Mouse (Mus musculus): ENCODE measurements around the gene Dgka. TPM values are rescaled to one million over a fixed set of nuclear protein-coding genes. Genes with fewer than 3 reads are reported as not detected.

Gene Dgka
- total RNA-seq (2014; rRNA removed) (4.1 and 6.5 TPM in 2 replicates), polyA plus RNA-seq (2012; rRNA removed) (7.1 and 7.2 TPM in 2 replicates)

GRCm38 (mm10) chr10:128744680-128745601 is at the start of gene Dgka:
TSS of gene Dgka (minus strand) at chr10:128744855.
- no peaks in the 10 kb centered on the region for H3K27me3 ChIP-seq (ENCODE audit: control insufficient read depth, insufficient read depth, low read length)
- peak; percentile 42 for DNase-seq (ENCODE audit: extremely low read depth, low read depth, low spot score)
- peaks cover 16% of the 10 kb centered on the region for H3K4me1 ChIP-seq (ENCODE audit: control insufficient read depth, insufficient read depth, low read length)
- WGBS, result 44% methylated on average over 18 of the region's 18 CpGs
- H3K79me2 ChIP-seq (ENCODE audit: control insufficient read depth, insufficient read depth, low read length), result peaks cover 7% of the 10 kb centered on the region; the same call in 1 of the 2 replicates
- TF ChIP-seq CTCF (IDR thresholded peaks at IDR 0.05; ENCODE audit: low read depth, low read length) (no peak), POLR2A (IDR thresholded peaks at IDR 0.05; ENCODE audit: extremely low read depth, insufficient read depth, low read length) (no peak)
- H3K27ac ChIP-seq (replicated peaks; ENCODE audit: insufficient read depth, low read depth, low read length), result peak within 1 kb of the TSS; percentile 71
- H3K4me3 ChIP-seq (ENCODE audit: insufficient read depth, low read depth, low read length), result peak within 1 kb of the TSS; percentile 62
- peak within 1 kb of the TSS; percentile 82 for H3K9ac ChIP-seq (ENCODE audit: low read depth, low read length)
- no peaks in the 10 kb centered on the region for H3K36me3 ChIP-seq (ENCODE audit: control insufficient read depth, insufficient read depth, low read length)

- DNase-seq (ENCODE audit: extremely low read depth, low read depth, low spot score), result no peak
- H3K79me2 ChIP-seq (ENCODE audit: control insufficient read depth, insufficient read depth, low read length), result peaks cover 2% of the 10 kb centered on the region; the same call in 1 of the 2 replicates
- H3K27ac ChIP-seq (replicated peaks; ENCODE audit: insufficient read depth, low read depth, low read length), result no peak overlapping the region
- H3K4me3 ChIP-seq (ENCODE audit: insufficient read depth, low read depth, low read length), result no peak overlapping the region
- H3K4me1 ChIP-seq (ENCODE audit: control insufficient read depth, insufficient read depth, low read length), result peaks cover 13% of the 10 kb centered on the region
- 79% methylated on average over 5 of the region's 5 CpGs for WGBS
- no peaks in the 10 kb centered on the region for H3K27me3 ChIP-seq (ENCODE audit: control insufficient read depth, insufficient read depth, low read length)
- H3K9ac ChIP-seq (ENCODE audit: low read depth, low read length), result no peak overlapping the region
- TF ChIP-seq CTCF (IDR thresholded peaks at IDR 0.05; ENCODE audit: low read depth, low read length), result no peak
- no peak for TF ChIP-seq POLR2A (IDR thresholded peaks at IDR 0.05; ENCODE audit: extremely low read depth, insufficient read depth, low read length)
- H3K36me3 ChIP-seq (ENCODE audit: control insufficient read depth, insufficient read depth, low read length), result peaks cover 27% of the 10 kb centered on the region
Observed at GRCm38 (mm10) chr10:128794391-128794790, 49.7 kb upstream of the Dgka start.

GRCm38 (mm10) chr10:128793258-128793657 is 48.6 kb upstream of the Dgka start:
- TF ChIP-seq POLR2A (IDR thresholded peaks at IDR 0.05; ENCODE audit: extremely low read depth, insufficient read depth, low read length), result no peak
- TF ChIP-seq CTCF (IDR thresholded peaks at IDR 0.05; ENCODE audit: low read depth, low read length), result no peak
- peaks cover 2% of the 10 kb centered on the region; the same call in 1 of the 2 replicates for H3K79me2 ChIP-seq (ENCODE audit: control insufficient read depth, insufficient read depth, low read length)
- WGBS, result 79% methylated on average over 1 of the region's 1 CpGs
- no peak for DNase-seq (ENCODE audit: extremely low read depth, low read depth, low spot score)
- H3K9ac ChIP-seq (ENCODE audit: low read depth, low read length), result no peak overlapping the region
- peaks cover 21% of the 10 kb centered on the region; the same call in 1 of the 2 replicates for H3K36me3 ChIP-seq (ENCODE audit: control insufficient read depth, insufficient read depth, low read length)
- no peaks in the 10 kb centered on the region for H3K27me3 ChIP-seq (ENCODE audit: control insufficient read depth, insufficient read depth, low read length)
- no peak overlapping the region for H3K27ac ChIP-seq (replicated peaks; ENCODE audit: insufficient read depth, low read depth, low read length)
- H3K4me1 ChIP-seq (ENCODE audit: control insufficient read depth, insufficient read depth, low read length), result peaks cover 13% of the 10 kb centered on the region
- H3K4me3 ChIP-seq (ENCODE audit: insufficient read depth, low read depth, low read length), result no peak overlapping the region

GRCm38 (mm10) chr10:128792041-128792440 is 47.4 kb upstream of the Dgka start:
- TF ChIP-seq POLR2A (IDR thresholded peaks at IDR 0.05; ENCODE audit: extremely low read depth, insufficient read depth, low read length), result no peak
- TF ChIP-seq CTCF (IDR thresholded peaks at IDR 0.05; ENCODE audit: low read depth, low read length), result peak; percentile 22; the same call in 1 of the 2 replicates
- Histone ChIP-seq H3K27me3 (ENCODE audit: control insufficient read depth, insufficient read depth, low read length) (no peaks in the 10 kb centered on the region), H3K4me3 (ENCODE audit: insufficient read depth, low read depth, low read length) (no peak overlapping the region), H3K9ac (ENCODE audit: low read depth, low read length) (no peak overlapping the region), H3K36me3 (ENCODE audit: control insufficient read depth, insufficient read depth, low read length) (peaks cover 14% of the 10 kb centered on the region; the same call in 1 of the 2 replicates), H3K4me1 (ENCODE audit: control insufficient read depth, insufficient read depth, low read length) (peaks cover 13% of the 10 kb centered on the region), H3K27ac (replicated peaks; ENCODE audit: insufficient read depth, low read depth, low read length) (no peak overlapping the region), H3K79me2 (ENCODE audit: control insufficient read depth, insufficient read depth, low read length) (peaks cover 2% of the 10 kb centered on the region; the same call in 1 of the 2 replicates)
- DNase-seq (ENCODE audit: extremely low read depth, low read depth, low spot score), result peak; percentile 30

- Histone ChIP-seq H3K27ac (replicated peaks; ENCODE audit: insufficient read depth, low read depth, low read length) (peak within 1 kb of the TSS; percentile 88), H3K27me3 (ENCODE audit: control insufficient read depth, insufficient read depth, low read length) (no peaks in the 10 kb centered on the region), H3K79me2 (ENCODE audit: control insufficient read depth, insufficient read depth, low read length) (peaks cover 2% of the 10 kb centered on the region; the same call in 1 of the 2 replicates), H3K4me1 (ENCODE audit: control insufficient read depth, insufficient read depth, low read length) (peaks cover 13% of the 10 kb centered on the region), H3K36me3 (ENCODE audit: control insufficient read depth, insufficient read depth, low read length) (peaks cover 8% of the 10 kb centered on the region; the same call in 1 of the 2 replicates), H3K9ac (ENCODE audit: low read depth, low read length) (peak within 1 kb of the TSS; percentile 70), H3K4me3 (ENCODE audit: insufficient read depth, low read depth, low read length) (peak within 1 kb of the TSS; percentile 53)
- DNase-seq (ENCODE audit: extremely low read depth, low read depth, low spot score), result peak; percentile 90
- TF ChIP-seq POLR2A (IDR thresholded peaks at IDR 0.05; ENCODE audit: extremely low read depth, insufficient read depth, low read length) (peak; percentile 37; the same call in 1 of the 2 replicates), CTCF (IDR thresholded peaks at IDR 0.05; ENCODE audit: low read depth, low read length) (no peak)
- 21% methylated on average over 7 of the region's 7 CpGs for WGBS
Observed at GRCm38 (mm10) chr10:128790398-128791124, 45.9 kb upstream of the Dgka start, which contains the start of gene Mmp19. TSS of gene Mmp19 (plus strand) at chr10:128790910.

Measured in liver, adult 2 months (tissue).